Mouse (Mus musculus): ENCODE measurements around the gene Cdk17. TPM values are rescaled to one million over a fixed set of nuclear protein-coding genes. Genes with fewer than 3 reads are reported as not detected.
"Not testable (repeated sequence)": the region's sequence is repeated elsewhere in the genome, so short reads cannot be mapped to it uniquely, and the experiment has no call there.

Cdk17 gene
- polyA plus RNA-seq, 1 experiment from 2014 or later, result 34.4 TPM

GRCm38 (mm10) chr10:93146601-93147000 lies 14.1 kb upstream of the Cdk17 start:
- Histone ChIP-seq H3K36me3 (ENCODE audit: control insufficient read depth, insufficient read depth, low read length) (no peaks in the 10 kb centered on the region), H3K4me1 (replicated peaks; ENCODE audit: control insufficient read depth, insufficient read depth, low read length) (0 out of 2 replicates have a peak, but pooled peaks cover 3% of the 10 kb centered on the region), H3K9ac (ENCODE audit: low read length) (no peak overlapping the region), H3K9me3 (ENCODE audit: control insufficient read depth, low read length) (no peaks in the 10 kb centered on the region), H3K4me2 (ENCODE audit: low read depth, low read length, severe bottlenecking) (no peak overlapping the region), H3K4me3 (ENCODE audit: low read depth, low read length) (no peak overlapping the region), H3K27me3 (ENCODE audit: control insufficient read depth, insufficient read depth, low read length) (no peaks in the 10 kb centered on the region), H3K27ac (ENCODE audit: low read depth, low read length) (no peak overlapping the region)
- no peak for ATAC-seq (replicated peaks; ENCODE audit: low FRiP score)
- WGBS, result 88% methylated on average over 4 of the region's 4 CpGs
- DNase-seq (ENCODE audit: low spot score), result no peak

- DNase-seq (ENCODE audit: low spot score), result no peak
- ATAC-seq (replicated peaks; ENCODE audit: low FRiP score), result no peak
- H3K4me1 ChIP-seq (replicated peaks; ENCODE audit: control insufficient read depth, insufficient read depth, low read length), result 0 out of 2 replicates have a peak, but pooled peaks cover 3% of the 10 kb centered on the region
- no peaks in the 10 kb centered on the region for H3K9me3 ChIP-seq (ENCODE audit: control insufficient read depth, low read length)
- no peaks in the 10 kb centered on the region for H3K36me3 ChIP-seq (ENCODE audit: control insufficient read depth, insufficient read depth, low read length)
- WGBS, result 93% methylated on average over 6 of the region's 6 CpGs
- H3K27me3 ChIP-seq (ENCODE audit: control insufficient read depth, insufficient read depth, low read length), result no peaks in the 10 kb centered on the region
- H3K4me3 ChIP-seq (ENCODE audit: low read depth, low read length), result no peak overlapping the region
- no peak overlapping the region for H3K27ac ChIP-seq (ENCODE audit: low read depth, low read length)
- no peak overlapping the region for H3K9ac ChIP-seq (ENCODE audit: low read length)
- no peak overlapping the region for H3K4me2 ChIP-seq (ENCODE audit: low read depth, low read length, severe bottlenecking)
These were observed 13.0 kb upstream of the Cdk17 start for GRCm38 (mm10) chr10:93147691-93148090.

GRCm38 (mm10) chr10:93149597-93149996 lies 11.1 kb upstream of the Cdk17 start:
- H3K4me2 ChIP-seq (ENCODE audit: low read depth, low read length, severe bottlenecking), result no peak overlapping the region
- no peak for DNase-seq (ENCODE audit: low spot score)
- no peaks in the 10 kb centered on the region for H3K36me3 ChIP-seq (ENCODE audit: control insufficient read depth, insufficient read depth, low read length)
- no peak overlapping the region for H3K4me3 ChIP-seq (ENCODE audit: low read depth, low read length)
- no peaks in the 10 kb centered on the region for H3K4me1 ChIP-seq (replicated peaks; ENCODE audit: control insufficient read depth, insufficient read depth, low read length)
- no peak overlapping the region for H3K27ac ChIP-seq (ENCODE audit: low read depth, low read length)
- H3K9me3 ChIP-seq (ENCODE audit: control insufficient read depth, low read length), result no peaks in the 10 kb centered on the region
- H3K9ac ChIP-seq (ENCODE audit: low read length), result no peak overlapping the region
- ATAC-seq (replicated peaks; ENCODE audit: low FRiP score), result no peak
- no peaks in the 10 kb centered on the region for H3K27me3 ChIP-seq (ENCODE audit: control insufficient read depth, insufficient read depth, low read length)
- WGBS, result 82% methylated on average over 1 of the region's 2 CpGs

GRCm38 (mm10) chr10:93151775-93152174 lies 8.9 kb upstream of the Cdk17 start:
- Histone ChIP-seq H3K9me3 (ENCODE audit: control insufficient read depth, low read length) (no peaks in the 10 kb centered on the region), H3K4me3 (ENCODE audit: low read depth, low read length) (no peak overlapping the region), H3K27ac (ENCODE audit: low read depth, low read length) (no peak overlapping the region), H3K36me3 (ENCODE audit: control insufficient read depth, insufficient read depth, low read length) (no peaks in the 10 kb centered on the region), H3K4me1 (replicated peaks; ENCODE audit: control insufficient read depth, insufficient read depth, low read length) (no peaks in the 10 kb centered on the region), H3K27me3 (ENCODE audit: control insufficient read depth, insufficient read depth, low read length) (no peaks in the 10 kb centered on the region), H3K4me2 (ENCODE audit: low read depth, low read length, severe bottlenecking) (no peak overlapping the region), H3K9ac (ENCODE audit: low read length) (no peak overlapping the region)
- ATAC-seq (replicated peaks; ENCODE audit: low FRiP score) (no peak), DNase-seq (ENCODE audit: low spot score) (no peak)
- WGBS, result 78% methylated on average over 6 of the region's 6 CpGs

GRCm38 (mm10) chr10:93152698-93153097 lies 8.0 kb upstream of the Cdk17 start:
- H3K4me2 ChIP-seq (ENCODE audit: low read depth, low read length, severe bottlenecking), result no peak overlapping the region
- no peak overlapping the region for H3K9ac ChIP-seq (ENCODE audit: low read length)
- H3K4me3 ChIP-seq (ENCODE audit: low read depth, low read length), result no peak overlapping the region
- no peak for DNase-seq (ENCODE audit: low spot score)
- H3K27me3 ChIP-seq (ENCODE audit: control insufficient read depth, insufficient read depth, low read length), result no peaks in the 10 kb centered on the region
- no peak for ATAC-seq (replicated peaks; ENCODE audit: low FRiP score)
- no peaks in the 10 kb centered on the region for H3K4me1 ChIP-seq (replicated peaks; ENCODE audit: control insufficient read depth, insufficient read depth, low read length)
- no peaks in the 10 kb centered on the region for H3K36me3 ChIP-seq (ENCODE audit: control insufficient read depth, insufficient read depth, low read length)
- H3K27ac ChIP-seq (ENCODE audit: low read depth, low read length), result no peak overlapping the region
- no peaks in the 10 kb centered on the region for H3K9me3 ChIP-seq (ENCODE audit: control insufficient read depth, low read length)
- 89% methylated on average over 5 of the region's 5 CpGs for WGBS

- not testable (repeated sequence) for H3K27ac ChIP-seq (ENCODE audit: low read depth, low read length); H3K9ac ChIP-seq (ENCODE audit: low read length); H3K27me3 ChIP-seq (ENCODE audit: control insufficient read depth, insufficient read depth, low read length); H3K4me2 ChIP-seq (ENCODE audit: low read depth, low read length, severe bottlenecking); H3K4me3 ChIP-seq (ENCODE audit: low read depth, low read length); H3K9me3 ChIP-seq (ENCODE audit: control insufficient read depth, low read length); ATAC-seq (replicated peaks; ENCODE audit: low FRiP score); H3K36me3 ChIP-seq (ENCODE audit: control insufficient read depth, insufficient read depth, low read length); DNase-seq (ENCODE audit: low spot score); H3K4me1 ChIP-seq (replicated peaks; ENCODE audit: control insufficient read depth, insufficient read depth, low read length)
- WGBS, result 94% methylated on average over 2 of the region's 2 CpGs
These were observed 7.3 kb upstream of the Cdk17 start for GRCm38 (mm10) chr10:93153404-93153803.

GRCm38 (mm10) chr10:93159651-93160496 lies 801 bp upstream of the Cdk17 start:
- no peak for DNase-seq (ENCODE audit: low spot score)
- no peaks in the 10 kb centered on the region for H3K27me3 ChIP-seq (ENCODE audit: control insufficient read depth, insufficient read depth, low read length)
- no peak; the same call in 1 of the 2 replicates for ATAC-seq (replicated peaks; ENCODE audit: low FRiP score)
- 28% methylated on average over 17 of the region's 17 CpGs for WGBS
- peak overlapping the region; percentile 70 for H3K4me2 ChIP-seq (ENCODE audit: low read depth, low read length, severe bottlenecking)
- peaks cover 2% of the 10 kb centered on the region; the same call in 1 of the 2 replicates for H3K4me1 ChIP-seq (replicated peaks; ENCODE audit: control insufficient read depth, insufficient read depth, low read length)
- H3K4me3 ChIP-seq (ENCODE audit: low read depth, low read length), result peak overlapping the region; percentile 95
- no peak overlapping the region for H3K27ac ChIP-seq (ENCODE audit: low read depth, low read length)
- H3K9ac ChIP-seq (ENCODE audit: low read length), result peak overlapping the region; percentile 42; the same call in 1 of the 2 replicates
- no peaks in the 10 kb centered on the region for H3K9me3 ChIP-seq (ENCODE audit: control insufficient read depth, low read length)
- no peaks in the 10 kb centered on the region for H3K36me3 ChIP-seq (ENCODE audit: control insufficient read depth, insufficient read depth, low read length)

- DNase-seq (ENCODE audit: low spot score) (peak; percentile 97), ATAC-seq (replicated peaks; ENCODE audit: low FRiP score) (peak; percentile 90)
- Histone ChIP-seq H3K4me3 (ENCODE audit: low read depth, low read length) (peak overlapping the region; percentile 95), H3K27me3 (ENCODE audit: control insufficient read depth, insufficient read depth, low read length) (no peaks in the 10 kb centered on the region), H3K9me3 (ENCODE audit: control insufficient read depth, low read length) (no peaks in the 10 kb centered on the region), H3K4me1 (replicated peaks; ENCODE audit: control insufficient read depth, insufficient read depth, low read length) (peaks cover 2% of the 10 kb centered on the region; the same call in 1 of the 2 replicates), H3K27ac (ENCODE audit: low read depth, low read length) (peak overlapping the region; percentile 99), H3K4me2 (ENCODE audit: low read depth, low read length, severe bottlenecking) (peak overlapping the region; percentile 70), H3K9ac (ENCODE audit: low read length) (peak overlapping the region; percentile 97), H3K36me3 (ENCODE audit: control insufficient read depth, insufficient read depth, low read length) (no peaks in the 10 kb centered on the region)
- WGBS, result under 1% methylated on average over 26 of the region's 26 CpGs
These were observed 223 bp upstream of the Cdk17 start for GRCm38 (mm10) chr10:93160497-93160806.
